8 mouse cellular contexts compared by ENCODE assay signal in the genomic region with DNA sequence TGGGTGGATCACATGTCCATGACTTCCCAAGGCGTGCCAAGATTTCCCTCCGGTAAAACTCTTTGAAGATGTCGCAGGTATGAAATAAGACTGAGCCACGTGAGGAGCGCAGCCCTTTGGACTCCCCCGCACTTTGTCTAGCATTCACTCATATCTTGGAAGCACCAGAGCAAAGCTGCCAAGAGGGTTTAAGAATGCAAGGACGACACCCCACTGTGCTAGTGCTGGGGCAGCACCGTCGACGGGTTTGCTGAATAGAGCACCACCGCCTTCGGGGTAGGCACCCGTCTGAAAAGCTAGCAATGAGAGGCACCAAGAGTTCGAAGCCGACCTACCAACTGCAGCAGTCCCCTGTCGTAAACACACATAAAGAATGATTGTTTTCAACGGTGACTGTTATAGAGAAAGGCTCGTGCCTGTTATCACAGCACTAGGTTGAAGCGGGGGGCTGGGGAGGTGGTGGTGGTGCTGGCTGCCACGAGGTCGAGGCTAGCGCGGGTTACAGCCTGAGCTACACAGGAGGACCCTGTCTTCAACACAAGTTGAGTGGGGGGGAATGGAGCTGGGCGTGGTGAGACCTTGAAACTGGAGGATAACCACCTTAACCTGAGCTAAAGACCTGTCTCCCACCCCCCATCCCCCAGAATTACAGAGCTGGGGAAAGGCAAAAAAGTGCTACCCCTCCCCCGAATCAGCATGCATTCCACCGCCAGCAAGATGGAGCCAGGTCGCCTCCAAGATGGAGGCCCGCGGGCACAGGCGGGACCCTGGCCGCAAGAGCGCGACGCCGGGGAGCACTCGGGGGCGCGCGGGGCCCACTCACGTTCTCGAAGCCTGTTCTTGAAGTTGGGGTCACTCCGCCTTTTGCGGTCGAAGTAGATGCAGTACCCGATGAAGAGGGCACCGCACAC. TPM values are rescaled to one million over a fixed set of nuclear protein-coding genes. Genes with fewer than 3 reads are reported as not detected.
DNase-seq lines count a peak whose midpoint lies in the region; ATAC-seq and TF ChIP-seq lines count a peak whose summit lies in the region.

No protein-coding gene starts in this region.

- DNase-seq in CH12.LX (ENCODE audit: extremely low read depth) = peak; percentile 60
- peak; percentile 73 for DNase-seq in ZHBTc4 (ENCODE audit: low read depth, low spot score)
- DNase-seq in embryo, embryonic 10 days (ENCODE audit: low spot score) = peak; percentile 63
- DNase-seq in kidney, postnatal 14 days = peak; percentile 80
- DNase-seq in lung, postnatal 10 days = peak; percentile 63
- DNase-seq in right cerebral cortex, adult 18-20 months = peak; percentile 50
- DNase-seq in urinary bladder, adult 2 months (ENCODE audit: low spot score) = no peak

- dilution Hi-C loops in CH12.LX (cut with MboI; ENCODE audit: extremely low pct_ligation_motif_present, extremely low pct_unique_long_range_greater_than_20kb, low sequenced_read_pairs) = no loop called here

- in situ Hi-C loops in CH12.LX (cut with MboI; ENCODE audit: low pct_ligation_motif_present, low pct_unique_long_range_greater_than_20kb, low sequenced_read_pairs) = loop anchor here (5.0 kb wide), 1 partner anchor 32 kb away; no protein-coding TSS in a partner anchor

- H3K4me2 ChIP-seq in CH12.LX (ENCODE audit: insufficient read depth, low read depth, poor library complexity, severe bottlenecking) = peak overlapping the region; percentile 64; the same call in 1 of the 2 replicates
- peak overlapping the region; percentile 89 for H3K4me2 ChIP-seq in heart, embryonic 14.5 days (ENCODE audit: low read length)

- H3K27me3 ChIP-seq in CH12.LX (replicated peaks) = no peaks in the 10 kb centered on the region
- H3K27me3 ChIP-seq in heart, embryonic 14.5 days (ENCODE audit: control insufficient read depth, insufficient read depth, low read length) = no peaks in the 10 kb centered on the region

- TF ChIP-seq EP300 in CH12.LX (IDR thresholded peaks at IDR 0.05; ENCODE audit: low read length) = no peak

- H3K27ac ChIP-seq in CH12.LX (ENCODE audit: insufficient read depth, low read depth) = peak overlapping the region; percentile 80
- H3K27ac ChIP-seq in heart, embryonic 14.5 days (replicated peaks in 1 of 2; ENCODE audit: control insufficient read depth in 1 of 2, insufficient read depth in 1 of 2, low read depth in 2 of 2, low read length in 2 of 2) = peak overlapping the region; percentile 85 to 88

- H3K4me3 ChIP-seq in CH12.LX (replicated peaks in 1 of 3; ENCODE audit: low read depth in 2 of 3, low read length in 2 of 3, poor library complexity in 1 of 3) = peak overlapping the region; percentile 79 to 91 (median 83)
- peak overlapping the region; percentile 67 to 97 for H3K4me3 ChIP-seq in heart, embryonic 14.5 days (ENCODE audit: control insufficient read depth in 1 of 2, insufficient read depth in 1 of 2, low read depth in 1 of 2, low read length in 2 of 2)

- no peak for TF ChIP-seq CTCF in CH12.LX (conservative IDR thresholded peaks at IDR 0.05 in 1 of 2, IDR thresholded peaks at IDR 0.05 in 1 of 2; ENCODE audit: low read depth in 2 of 2, low read length in 2 of 2)

- no peak for TF ChIP-seq POLR2A in CH12.LX (IDR thresholded peaks at IDR 0.05; ENCODE audit: low read depth, low read length)

- peak overlapping the region; percentile 96 for H3K9ac ChIP-seq in CH12.LX (ENCODE audit: insufficient read depth, low read depth)
- H3K9ac ChIP-seq in heart, embryonic 14.5 days (ENCODE audit: low read length) = peak overlapping the region; percentile 85

- under 1% methylated on average over 46 of the region's 46 CpGs for WGBS in heart, embryonic 14.5 days

- H3K9me3 ChIP-seq in CH12.LX (replicated peaks; ENCODE audit: low read length) = no peaks in the 10 kb centered on the region
- H3K9me3 ChIP-seq in heart, embryonic 14.5 days (ENCODE audit: control insufficient read depth, low read length) = no peaks in the 10 kb centered on the region

- ATAC-seq in heart, embryonic 14.5 days (ENCODE audit: insufficient number of reproducible peaks, insufficient read depth, low FRiP score, low read depth) = peak; percentile 65

- H3K36me3 ChIP-seq in CH12.LX (replicated peaks in 1 of 2; ENCODE audit: control insufficient read depth in 1 of 2, insufficient read depth in 1 of 2, low read length in 1 of 2) = peaks cover 7 to 61% of the 10 kb centered on the region in 2 experiments
- H3K36me3 ChIP-seq in heart, embryonic 14.5 days (ENCODE audit: control insufficient read depth, insufficient read depth, low read length) = peaks cover 24% of the 10 kb centered on the region

- TF ChIP-seq RAD21 in CH12.LX (IDR thresholded peaks at IDR 0.05; ENCODE audit: low read depth, low read length) = no peak

- H3K4me1 ChIP-seq in CH12.LX (ENCODE audit: control insufficient read depth in 1 of 2, insufficient read depth in 2 of 2) = peaks cover 2 to 29% of the 10 kb centered on the region in 2 experiments; a peak in 3 of 4 replicates
- peaks cover 11 to 22% of the 10 kb centered on the region in 2 experiments; a peak in 3 of 4 replicates for H3K4me1 ChIP-seq in heart, embryonic 14.5 days (ENCODE audit: control insufficient read depth in 2 of 2, insufficient read depth in 2 of 2, low read length in 2 of 2)

- H3K79me2 ChIP-seq in CH12.LX (replicated peaks; ENCODE audit: control insufficient read depth, extremely low read depth, insufficient read depth, poor library complexity, severe bottlenecking) = peaks cover 52% of the 10 kb centered on the region

TF ChIP-seq in CH12.LX, 34 proteins besides CTCF, POLR2A, EP300 and RAD21 (continues in another document):
- TF ChIP-seq USF1 (IDR thresholded peaks at IDR 0.05; ENCODE audit: low read depth, low read length) (no peak), JUN (IDR thresholded peaks at IDR 0.05; ENCODE audit: insufficient read depth, low read depth, low read length) (no peak), MAFK (IDR thresholded peaks at IDR 0.05; ENCODE audit: insufficient replicate concordance, low read length) (no peak), ZNF384 (IDR thresholded peaks at IDR 0.05; ENCODE audit: low read depth, low read length) (no peak), PAX5 (IDR thresholded peaks at IDR 0.05; ENCODE audit: low read length) (no peak), GABPA (IDR thresholded peaks at IDR 0.05; ENCODE audit: insufficient replicate concordance, low read depth, low read length) (no peak), NRF1 (IDR thresholded peaks at IDR 0.05; ENCODE audit: low read depth, low read length) (0 out of 2 replicates have a peak, but pooled peaks have one; percentile 28), KAT2A (IDR thresholded peaks at IDR 0.05; ENCODE audit: insufficient replicate concordance, low read length) (0 out of 2 replicates have a peak, but pooled peaks have one; percentile 4), JUND (conservative IDR thresholded peaks at IDR 0.05; ENCODE audit: low read depth, low read length) (no peak), ETS1 (conservative IDR thresholded peaks at IDR 0.05; ENCODE audit: low read depth, low read length) (no peak), HCFC1 (IDR thresholded peaks at IDR 0.05; ENCODE audit: low read depth, low read length) (no peak; the same call in 1 of the 2 replicates), E2F4 (IDR thresholded peaks at IDR 0.05; ENCODE audit: insufficient replicate concordance, low read depth, low read length) (no peak), IRF4 (IDR thresholded peaks at IDR 0.05; ENCODE audit: low read depth, low read length) (no peak), TCF12 (IDR thresholded peaks at IDR 0.05; ENCODE audit: low read depth, low read length) (no peak), CHD1 (IDR thresholded peaks at IDR 0.05; ENCODE audit: low read depth, low read length) (0 out of 2 replicates have a peak, but pooled peaks have one; percentile 47), ELF1 (IDR thresholded peaks at IDR 0.05; ENCODE audit: low read depth, low read length) (no peak), BHLHE40 (IDR thresholded peaks at IDR 0.05; ENCODE audit: low read depth, low read length) (peak; percentile 53), UBTF (IDR thresholded peaks at IDR 0.05; ENCODE audit: low read depth, low read length) (peak; percentile 35; the same call in 1 of the 2 replicates), RCOR1 (conservative IDR thresholded peaks at IDR 0.05; ENCODE audit: low read depth, low read length) (no peak), MAX (IDR thresholded peaks at IDR 0.05; ENCODE audit: low read length) (peak; percentile 48), MYC (IDR thresholded peaks at IDR 0.05; ENCODE audit: low read depth, low read length) (peak; percentile 40; the same call in 1 of the 2 replicates), SMC3 (IDR thresholded peaks at IDR 0.05; ENCODE audit: low read depth, low read length) (no peak), MXI1 (IDR thresholded peaks at IDR 0.05; ENCODE audit: low read depth, low read length) (peak; percentile 90), ZKSCAN1 (IDR thresholded peaks at IDR 0.05; ENCODE audit: borderline replicate concordance, low read depth, low read length) (no peak), TBP (conservative IDR thresholded peaks at IDR 0.05; ENCODE audit: low read depth, low read length) (no peak), NELFE (IDR thresholded peaks at IDR 0.05; ENCODE audit: low read depth, low read length) (no peak), MEF2A (IDR thresholded peaks at IDR 0.05; ENCODE audit: borderline replicate concordance, low read depth, low read length) (no peak), CHD2 (IDR thresholded peaks at IDR 0.05; ENCODE audit: low read length) (0 out of 2 replicates have a peak, but pooled peaks have one; percentile 6), USF2 (conservative IDR thresholded peaks at IDR 0.05; ENCODE audit: low read depth, low read length) (no peak), ZC3H11A (IDR thresholded peaks at IDR 0.05; ENCODE audit: low read depth, low read length) (no peak), ZMIZ1 (IDR thresholded peaks at IDR 0.05; ENCODE audit: low read depth, low read length) (no peak), POLR2AphosphoS2 (IDR thresholded peaks at IDR 0.05; ENCODE audit: low read depth, low read length) (no peak), SIN3A (IDR thresholded peaks at IDR 0.05; ENCODE audit: low read length) (peak; percentile 43)

RNA-seq across cellular contexts. Expression of gene Tomm20, which starts 0.6 kb away (rescaled TPM):
- total RNA-seq in CH12.LX (2012; rRNA removed) (337 and 394 TPM in 2 replicates), CH12.LX (2014; rRNA removed) (130 and 151 TPM in 2 replicates)
- polyA plus RNA-seq in CH12.LX (2012; ENCODE audit: insufficient read length, low read depth) = 513 TPM in 2 replicates
- 197 and 200 TPM in 2 replicates for polyA plus RNA-seq in heart, embryonic 14.5 days (2014; fragmentation: Nextera tagmentation; extraction: Ambion mirVana)
- 62.4 and 118 TPM in 2 replicates for polyA plus RNA-seq in urinary bladder, adult 2 months (2012; rRNA removed)

RNA-seq across cellular contexts. Expression of gene Rbm34, which starts 25.8 kb away (rescaled TPM):
- total RNA-seq in CH12.LX (2012; rRNA removed) (24.8 and 29.8 TPM in 2 replicates), CH12.LX (2014; rRNA removed) (42.7 and 47.2 TPM in 2 replicates)
- polyA plus RNA-seq in CH12.LX (2012; ENCODE audit: insufficient read length, low read depth) = 42.3 and 52.4 TPM in 2 replicates
- polyA plus RNA-seq in heart, embryonic 14.5 days (2014; fragmentation: Nextera tagmentation; extraction: Ambion mirVana) = 10.7 and 11.7 TPM in 2 replicates
- 8.4 and 10.3 TPM in 2 replicates for polyA plus RNA-seq in urinary bladder, adult 2 months (2012; rRNA removed)
